Mouse (Mus musculus) G1E-ER4 (cell line): ENCODE results near the gene Chn1. TPM values are rescaled to one million over a fixed set of nuclear protein-coding genes. Genes with fewer than 3 reads are reported as not detected.

Experiments used
- GATA1 ChIP-seq: IDR thresholded peaks from one replicate; pipeline ENCODE4 v1.8.0; 2012; ENCODE audit warnings: low read length, inconsistent platforms
- polyA plus RNA-seq: library from polyadenylated mRNA; stranded (reverse); fragments of >175 nt; gene quantifications from 2 replicates; pipeline ENCODE4 v1.2.3, GENCODE M21; 2012

Chn1 gene
- polyA plus RNA-seq, 1 experiment = 0.77 TPM

DNA sequence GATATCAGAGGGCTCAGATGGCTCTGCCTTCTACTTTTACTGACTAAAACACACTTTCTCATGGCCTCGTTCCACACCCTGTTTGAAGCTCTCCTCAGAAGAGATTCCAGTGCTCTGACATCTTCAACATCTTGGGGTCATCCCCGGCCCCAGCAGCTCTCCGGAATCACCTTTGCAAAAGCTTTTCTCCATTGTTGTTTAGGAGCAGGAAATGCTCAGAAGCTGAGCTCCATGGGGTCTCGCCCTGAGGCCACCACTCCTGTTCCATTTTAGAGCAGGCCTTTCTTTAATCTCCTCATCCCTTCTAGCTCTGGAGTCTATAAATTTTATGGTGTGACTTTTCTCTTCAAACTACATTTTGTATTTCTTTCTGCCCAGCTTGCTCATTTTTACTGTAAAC is 6.5 kb downstream of the Chn1 start:
- TF ChIP-seq GATA1 = no peak

DNA sequence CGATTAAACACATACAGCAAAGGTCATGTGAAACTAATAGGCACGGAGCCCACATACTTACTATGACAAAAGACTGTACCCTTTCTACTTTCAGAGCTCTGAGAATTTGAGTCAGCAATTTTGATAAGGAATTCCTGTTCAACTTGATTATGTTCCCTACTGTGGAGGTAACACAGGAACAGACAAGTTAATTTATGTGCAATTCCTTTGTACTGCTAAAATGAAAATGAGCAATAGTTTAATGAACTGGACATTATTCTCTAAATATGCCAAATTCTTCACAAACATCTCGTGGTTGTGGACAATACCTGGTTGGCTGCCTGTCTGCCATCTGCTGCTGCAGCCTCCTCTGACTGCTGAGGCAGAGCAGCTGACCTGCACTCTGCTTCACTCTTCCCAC is 11.6 kb downstream of the Chn1 start:
- TF ChIP-seq GATA1 = no peak

DNA sequence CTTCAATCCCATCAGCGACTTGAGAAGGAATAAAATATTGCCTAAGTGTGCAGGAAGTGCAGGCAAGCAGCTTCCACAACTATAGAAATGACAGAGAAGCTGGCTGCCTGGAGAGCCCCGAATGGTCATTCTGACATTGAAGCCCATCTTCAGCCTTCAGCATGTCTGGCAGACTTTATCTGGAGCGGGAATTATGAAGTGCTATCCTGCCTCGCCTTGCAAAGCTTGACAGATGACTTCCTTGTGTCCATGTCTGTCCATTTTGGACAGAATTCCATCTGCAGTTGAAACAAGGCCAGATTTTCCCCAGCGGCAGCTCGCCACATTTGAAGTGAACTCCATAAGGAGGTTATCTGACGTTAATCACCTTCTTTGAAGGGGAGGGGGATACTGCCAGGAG is 15.2 kb downstream of the Chn1 start:
- no peak for TF ChIP-seq GATA1

DNA sequence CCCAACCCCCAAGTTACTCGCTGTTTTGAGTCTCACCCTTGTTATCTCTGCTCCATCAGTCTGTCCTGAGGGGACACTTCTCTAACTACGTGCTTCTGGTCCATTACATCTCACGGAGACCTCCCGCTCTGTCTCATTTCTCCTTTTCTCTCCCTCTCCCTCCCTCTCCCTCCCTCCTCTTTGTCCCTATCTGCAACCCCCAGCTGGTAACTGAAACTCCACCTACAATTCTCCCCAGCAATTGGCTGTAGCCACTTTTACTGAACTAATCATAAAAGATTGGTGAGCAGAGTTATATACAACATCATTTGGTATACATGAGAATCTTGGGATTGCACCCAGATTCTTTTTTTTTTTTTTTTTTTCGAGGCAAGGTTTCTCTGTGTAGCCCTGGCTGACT is 16.1 kb downstream of the Chn1 start:
- TF ChIP-seq GATA1 = no peak

DNA sequence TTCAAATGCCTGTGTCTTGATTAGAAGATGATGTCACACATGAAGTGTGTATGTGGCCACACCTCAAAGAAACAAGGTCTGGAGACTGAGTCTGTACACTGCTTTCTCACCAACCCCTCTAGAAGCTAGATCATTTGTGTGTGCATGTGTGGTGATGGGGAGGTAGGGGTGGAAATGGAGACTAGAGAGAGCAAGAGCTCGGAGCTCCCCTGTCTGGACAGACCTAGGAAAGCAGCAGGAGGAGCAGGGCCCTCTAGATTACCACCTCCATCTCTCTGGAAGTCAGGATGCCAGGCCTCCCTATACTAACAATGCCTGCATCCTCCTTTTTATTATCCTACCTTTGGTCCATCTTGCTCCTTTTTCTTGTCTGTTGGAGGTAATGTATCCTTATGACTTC is 27.8 kb downstream of the Chn1 start:
- no peak for TF ChIP-seq GATA1

DNA sequence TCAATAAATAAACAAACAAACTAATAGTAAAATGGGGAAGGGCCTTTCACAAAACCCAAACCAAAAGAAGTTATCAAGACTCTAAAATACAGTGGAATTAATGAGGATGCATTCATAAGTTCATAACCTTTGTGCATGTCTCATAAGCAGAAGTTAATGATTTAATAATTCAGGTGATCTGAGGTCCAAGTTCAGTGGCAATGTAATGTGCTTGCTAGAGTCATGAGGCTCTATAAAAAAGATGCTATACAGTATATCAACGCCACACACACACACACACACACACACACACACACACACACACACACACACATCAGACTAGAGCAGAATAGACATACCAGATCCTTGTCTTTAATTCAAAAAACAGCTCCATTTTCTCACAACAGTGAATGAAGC is 28.8 kb downstream of the Chn1 start:
- TF ChIP-seq GATA1 = no peak

DNA sequence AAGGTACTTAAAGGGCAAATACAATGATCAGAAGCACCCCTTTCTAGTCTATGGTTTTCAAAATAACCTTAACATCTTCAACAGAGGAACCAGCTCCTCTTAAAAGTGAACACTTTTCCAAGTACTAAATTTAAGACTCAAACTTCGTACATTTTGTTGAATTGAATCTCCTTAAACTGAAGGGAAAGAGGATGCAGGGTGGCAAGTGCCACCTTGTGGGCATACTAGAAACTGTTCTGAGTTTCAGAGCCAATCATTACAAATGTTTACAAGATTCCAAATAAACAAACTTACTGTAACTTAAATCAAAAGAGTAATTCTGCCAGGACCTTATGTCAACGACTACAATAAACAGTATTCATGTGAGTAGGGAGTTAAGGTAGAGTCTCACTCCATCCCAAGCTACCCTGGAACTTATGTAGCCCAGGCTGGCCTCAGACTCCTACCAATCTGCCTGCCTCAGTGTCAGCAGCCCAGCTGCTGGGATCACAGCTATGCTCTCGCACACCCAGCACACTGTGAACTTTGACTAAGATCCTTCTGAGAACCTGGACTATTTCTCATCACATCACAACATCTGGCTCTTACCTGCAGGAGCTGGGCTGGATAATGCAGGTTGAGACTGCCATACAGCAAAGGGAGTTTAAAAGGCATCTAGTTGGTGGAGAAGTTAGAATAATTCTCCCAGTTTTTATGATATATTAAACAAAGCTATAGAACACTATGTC is 29.3 kb downstream of the Chn1 start:
- TF ChIP-seq GATA1 = no peak

DNA sequence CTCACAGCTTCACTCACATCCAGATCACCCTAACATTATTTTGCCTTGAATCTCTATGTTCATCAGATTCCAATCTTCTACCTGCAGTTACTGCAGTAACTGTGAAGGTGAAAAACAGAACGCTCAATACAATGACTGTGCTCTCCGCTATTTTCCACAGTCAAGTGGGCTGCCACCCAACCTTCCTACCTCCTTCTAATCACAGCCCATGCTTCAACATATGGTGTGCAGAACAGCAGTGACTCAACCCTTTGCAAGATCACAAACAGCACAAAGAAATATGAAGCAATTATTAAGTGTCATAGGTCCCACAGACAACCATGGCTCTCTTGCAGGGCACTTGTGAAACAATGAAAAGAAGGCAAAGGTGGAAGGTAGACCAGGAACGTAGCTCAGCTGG is 33.9 kb downstream of the Chn1 start:
- TF ChIP-seq GATA1 = no peak

DNA sequence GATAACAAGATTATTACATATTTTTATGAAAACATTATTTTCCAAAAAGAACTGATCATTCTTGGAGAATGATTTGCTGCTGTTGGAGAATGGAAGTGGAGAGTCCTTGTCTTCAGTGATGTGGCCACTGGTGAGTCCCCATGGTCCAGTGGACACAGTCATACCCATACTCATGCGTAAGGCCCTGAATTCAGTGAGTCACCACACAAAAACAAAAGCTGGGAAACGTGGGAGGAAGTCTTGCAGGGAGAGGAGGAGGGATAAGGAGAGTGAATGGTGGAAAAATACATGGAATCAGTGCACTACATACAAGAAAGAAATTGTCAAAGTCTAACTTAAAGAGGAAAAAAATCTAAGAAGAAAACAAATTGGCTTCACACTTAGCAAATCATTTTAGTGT is 47.3 kb downstream of the Chn1 start:
- TF ChIP-seq GATA1 = no peak

DNA sequence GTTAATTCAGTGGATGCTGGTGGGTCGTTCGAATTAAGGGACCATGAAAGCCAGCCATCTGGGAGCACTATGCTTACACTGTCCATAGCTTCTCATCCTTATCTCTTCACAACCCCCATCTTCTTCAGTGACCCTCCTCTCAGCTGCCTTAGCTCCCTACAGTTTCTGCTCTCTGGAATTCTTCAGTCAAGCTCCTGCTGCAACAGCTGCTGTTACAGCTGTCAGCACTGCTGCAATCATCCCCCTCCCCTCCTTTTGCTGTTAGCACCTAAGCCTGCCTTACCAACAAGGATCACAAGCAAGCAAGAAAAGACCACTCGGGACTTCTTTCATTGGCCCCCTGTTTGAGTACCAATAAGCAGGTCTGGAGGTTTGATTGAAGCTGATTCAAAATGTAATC is 50.2 kb downstream of the Chn1 start:
- TF ChIP-seq GATA1 = no peak

DNA sequence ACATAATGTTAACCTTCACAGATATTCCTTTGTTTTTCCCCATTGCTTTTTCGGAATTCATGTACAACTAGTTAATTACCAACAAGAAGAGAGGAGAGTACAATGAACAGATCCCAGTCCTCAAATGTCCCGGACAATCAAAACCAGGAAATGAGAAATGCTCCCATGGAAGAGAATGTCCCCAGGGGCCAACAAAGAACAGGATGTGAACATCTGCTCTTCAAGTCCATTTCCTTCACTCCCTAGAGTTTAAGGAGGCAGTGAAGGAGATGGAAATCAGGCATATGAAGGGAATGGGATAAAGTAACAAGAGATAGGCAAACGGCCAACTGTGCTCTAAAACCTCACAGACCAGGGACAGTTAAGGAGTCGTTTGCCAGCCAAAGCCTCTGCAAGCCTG is 53.3 kb downstream of the Chn1 start:
- no peak for TF ChIP-seq GATA1

DNA sequence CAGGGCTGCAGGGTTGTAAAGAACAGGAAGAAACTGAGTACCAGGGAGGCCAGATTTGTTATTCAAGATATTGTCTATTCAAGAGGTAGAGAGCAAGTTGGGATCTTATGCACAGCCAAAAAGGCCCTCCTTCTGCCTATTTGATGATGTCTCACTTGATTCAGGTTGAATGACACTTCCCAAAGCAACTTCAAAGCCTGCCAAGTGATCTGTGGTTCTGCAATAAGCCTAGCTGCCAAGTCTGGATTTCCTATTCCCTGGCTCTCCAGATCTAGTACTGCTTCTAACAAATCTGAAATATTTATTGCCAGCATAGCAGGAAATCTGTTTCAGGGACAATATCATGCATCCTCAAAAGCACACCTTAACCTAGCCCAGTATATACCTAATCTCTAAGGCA is 62.7 kb downstream of the Chn1 start:
- no peak for TF ChIP-seq GATA1

DNA sequence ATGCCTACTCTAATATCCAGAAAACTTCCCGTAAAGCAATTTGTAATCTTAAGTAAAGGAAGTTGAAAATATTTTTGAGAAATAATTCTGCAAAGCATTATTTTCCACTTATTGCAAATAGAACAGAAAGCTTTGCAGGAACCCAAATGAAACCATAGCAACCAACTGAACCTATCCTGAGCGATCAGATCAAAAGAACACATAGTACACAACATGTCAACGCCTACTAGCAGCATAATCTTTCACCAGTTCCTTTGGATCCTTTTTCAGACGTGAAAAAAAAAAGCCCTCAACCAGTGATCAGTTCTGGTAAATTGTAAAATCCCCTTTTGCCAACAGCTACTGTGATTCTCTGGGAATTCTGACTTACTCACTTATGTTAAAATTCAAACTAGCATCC is 82.1 kb downstream of the Chn1 start:
- no peak for TF ChIP-seq GATA1

DNA sequence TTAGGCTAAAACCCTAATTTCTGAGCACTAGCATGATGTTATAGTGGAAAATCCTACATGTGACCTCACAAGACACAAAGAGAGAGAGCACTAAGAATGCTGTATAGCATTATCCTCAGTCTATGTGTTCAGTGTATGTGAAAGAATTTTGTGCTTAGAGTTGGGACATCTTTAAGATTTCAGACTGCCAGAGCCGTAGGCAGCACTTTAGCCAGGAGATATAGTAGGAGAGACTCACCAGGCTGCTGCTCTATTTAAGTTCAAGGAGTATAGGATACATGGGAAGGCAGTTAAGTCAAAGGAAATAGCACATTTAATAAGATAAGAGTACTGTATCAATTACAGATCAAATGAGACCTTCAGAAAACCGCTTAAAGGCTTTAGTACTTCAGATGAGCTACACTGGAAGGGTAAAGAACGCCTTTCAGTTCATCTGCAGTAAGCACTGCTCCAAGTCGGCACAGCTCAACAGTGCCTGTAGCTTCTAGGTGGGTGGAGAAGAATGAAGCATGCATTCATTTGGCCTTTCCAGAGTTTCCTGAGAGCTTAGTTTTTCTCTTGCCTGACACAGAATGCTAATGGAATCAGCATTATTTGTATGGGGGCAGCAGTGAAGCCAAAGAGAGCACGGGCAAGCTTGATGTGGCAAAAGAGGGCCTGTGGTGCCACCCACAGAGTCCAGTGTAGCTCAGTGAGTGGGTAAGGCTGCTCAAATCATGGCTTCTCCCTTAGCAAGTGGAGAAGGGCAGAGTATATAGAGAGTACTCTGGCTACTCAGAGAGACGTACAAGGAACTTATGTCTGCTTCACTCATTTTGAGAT is 84.2 kb downstream of the Chn1 start:
- TF ChIP-seq GATA1 = no peak

DNA sequence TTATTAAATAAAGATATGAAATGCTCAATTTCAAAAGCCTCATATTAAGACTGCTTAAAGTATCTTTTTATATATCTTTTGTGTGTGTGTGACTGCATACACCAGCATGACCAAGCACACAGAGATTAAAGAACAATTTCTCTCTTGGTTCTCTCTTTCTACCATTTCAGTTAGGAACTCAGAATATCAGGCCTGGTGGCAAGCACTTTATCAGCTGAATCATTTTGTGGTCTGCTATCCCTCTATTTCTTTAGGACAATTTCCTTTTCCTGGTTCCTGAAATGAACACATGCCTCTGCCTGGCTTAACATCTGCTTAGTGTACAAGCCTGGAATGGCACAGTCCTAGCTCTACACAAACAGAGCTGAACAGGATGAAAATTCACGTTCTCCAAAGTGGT is 92.6 kb downstream of the Chn1 start:
- no peak for TF ChIP-seq GATA1

DNA sequence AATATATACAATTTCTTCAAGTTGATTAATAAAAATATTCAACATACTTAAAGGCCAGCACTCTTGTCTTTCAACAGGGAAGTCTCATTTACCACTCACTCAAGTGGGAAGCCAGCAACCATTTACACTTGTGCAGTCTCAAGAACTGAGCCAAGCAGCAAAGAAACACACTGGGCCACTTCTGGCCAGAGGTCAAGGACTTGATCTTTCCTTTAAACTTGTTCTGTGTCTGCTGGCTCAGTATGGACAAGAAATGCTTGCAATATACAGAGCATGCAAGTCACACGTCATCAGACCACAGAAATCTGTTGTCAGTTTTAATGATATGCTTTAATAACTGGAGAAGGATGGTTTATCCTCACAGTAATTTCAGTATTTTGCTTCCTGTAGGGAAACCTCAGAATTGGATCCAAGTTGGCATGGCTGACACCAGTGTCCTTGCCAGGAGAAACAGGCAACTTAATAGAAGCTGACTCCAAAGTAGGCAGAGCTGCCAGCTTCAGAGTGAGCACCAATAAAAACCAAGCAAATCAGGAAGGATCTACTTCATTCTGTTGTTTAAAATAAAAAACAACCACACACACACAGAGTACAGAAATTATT is 94.6 kb downstream of the Chn1 start:
- TF ChIP-seq GATA1 = no peak

DNA sequence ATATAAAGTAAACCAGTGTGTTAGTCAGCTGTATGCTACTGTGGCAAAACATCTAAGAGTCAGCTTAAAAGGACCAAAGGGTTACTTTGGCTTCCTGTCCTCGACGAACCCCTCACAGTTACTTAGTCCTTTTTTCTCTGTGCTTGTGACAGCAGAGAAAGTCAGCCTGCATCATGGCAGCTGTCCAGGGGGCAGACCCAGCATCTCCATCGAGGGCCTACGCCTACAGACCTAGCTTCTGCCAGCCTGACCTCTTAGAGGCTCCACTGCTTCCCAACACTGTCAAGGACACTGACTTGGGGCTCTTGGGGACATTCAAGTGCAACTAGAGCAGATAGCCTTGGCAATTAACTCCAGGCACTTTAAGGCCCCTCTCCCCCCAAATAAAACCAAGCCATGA is 106.5 kb downstream of the Chn1 start:
- TF ChIP-seq GATA1 = no peak

DNA sequence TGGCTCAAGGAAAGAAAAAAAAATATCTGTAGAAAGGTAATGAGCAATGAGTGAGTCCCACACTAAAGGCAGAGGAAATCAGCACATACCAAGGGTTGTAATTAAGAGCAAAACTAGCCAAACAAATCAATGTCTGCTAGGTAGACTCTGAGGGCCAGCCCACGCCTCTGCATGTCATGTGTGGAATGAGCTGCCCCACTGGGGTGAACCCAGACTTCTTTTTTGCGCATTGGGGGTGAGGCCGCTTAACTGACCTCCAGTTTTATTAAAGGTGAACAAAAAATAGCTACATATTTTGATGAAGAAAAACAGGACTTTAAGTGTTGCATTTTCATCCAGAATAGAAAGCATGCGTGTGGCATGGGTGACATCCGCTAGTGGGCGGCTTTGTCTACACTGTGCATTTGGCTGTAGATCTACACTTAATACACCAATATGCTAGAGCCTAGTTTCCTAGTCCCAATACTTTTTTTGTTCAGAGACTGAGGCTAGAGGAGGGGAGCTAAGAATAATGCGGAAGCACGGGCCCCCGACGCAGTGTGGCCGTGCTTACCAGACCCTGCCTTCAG is 114.5 kb downstream of the Chn1 start:
- TF ChIP-seq GATA1 = no peak
